Mouse (Mus musculus) liver, embryonic 12.5 days (tissue): Measurements from ENCODE around the gene Cwc27. TPM values are rescaled to one million over a fixed set of nuclear protein-coding genes. Genes with fewer than 3 reads are reported as not detected.

ENCODE experiments used
- ATAC-seq: fragments of 200-750 bp; cut with Nextera tagmentation; 2 replicates; pipeline ENCODE4 v1.8.0; 2017; ENCODE audit warnings: moderate number of reproducible peaks, mild to moderate bottlenecking, moderate library complexity
- H3K27ac ChIP-seq: fragments of 300-500 bp; sonication (generic); 2 replicates; pipeline ENCODE4 v1.5.1; 2016; ENCODE audit warnings: mild to moderate bottlenecking
- H3K27me3 ChIP-seq: fragments of 300-500 bp; sonication (generic); replicated peaks from 2 replicates; pipeline ENCODE4 v1.6.1; 2016; ENCODE audit warnings: mild to moderate bottlenecking, moderate library complexity
- H3K36me3 ChIP-seq: fragments of 300-500 bp; sonication (generic); 2 replicates; pipeline ENCODE4 v1.6.1; 2016; ENCODE audit warnings: mild to moderate bottlenecking, moderate library complexity
- H3K4me1 ChIP-seq: fragments of 300-500 bp; sonication (generic); 2 replicates; pipeline ENCODE4 v1.6.1; 2016
- H3K4me2 ChIP-seq: fragments of 300-500 bp; sonication (generic); 2 replicates; pipeline ENCODE4 v1.6.1; 2016; ENCODE audit warnings: mild to moderate bottlenecking, moderate library complexity
- H3K4me3 ChIP-seq: fragments of 300-500 bp; sonication (generic); 2 replicates; pipeline ENCODE4 v1.5.1; 2016; ENCODE audit warnings: mild to moderate bottlenecking, moderate library complexity
- H3K9ac ChIP-seq: fragments of 300-500 bp; sonication (generic); 2 replicates; pipeline ENCODE4 v1.6.1; 2016; ENCODE audit warnings: mild to moderate bottlenecking, moderate library complexity
- H3K9me3 ChIP-seq: fragments of 300-500 bp; sonication (generic); replicated peaks from 2 replicates; pipeline ENCODE4 v1.6.1; 2016; ENCODE audit warnings: mild to moderate bottlenecking, moderate library complexity
- WGBS: fragments of 180-500 bp; shearing (Covaris S2); methylation state at CpG from one replicate; pipeline ENCODE4 v1.1.7; 2016; ENCODE audit not compliant: insufficient replicate concordance; 5-methylcytosine and 5-hydroxymethylcytosine counted together
- polyA plus RNA-seq: library from polyadenylated mRNA; unstranded; fragments of >200 nt; fragmentation: Nextera tagmentation; extraction: Ambion mirVana; gene quantifications from 2 replicates; pipeline ENCODE4 v1.2.1, GENCODE M21; 2016

Gene Cwc27
- polyA plus RNA-seq, 1 experiment from 2014 or later, result 14.8 TPM

GRCm38 (mm10) chr13:104762401-104762800 lies 54.5 kb downstream of the Cwc27 start:
- no peak overlapping the region for H3K27ac ChIP-seq
- 83% methylated on average over 4 of the region's 4 CpGs for WGBS
- H3K4me2 ChIP-seq, result no peak overlapping the region
- H3K4me1 ChIP-seq, result no peaks in the 10 kb centered on the region
- H3K4me3 ChIP-seq, result no peak overlapping the region
- H3K36me3 ChIP-seq, result no peaks in the 10 kb centered on the region
- ATAC-seq, result no peak
- H3K9me3 ChIP-seq, result no peaks in the 10 kb centered on the region
- H3K9ac ChIP-seq, result no peak overlapping the region
- no peaks in the 10 kb centered on the region for H3K27me3 ChIP-seq

GRCm38 (mm10) chr13:104759381-104759780 lies 57.6 kb downstream of the Cwc27 start:
- Histone ChIP-seq H3K27ac (no peak overlapping the region), H3K36me3 (no peaks in the 10 kb centered on the region), H3K4me2 (no peak overlapping the region), H3K27me3 (no peaks in the 10 kb centered on the region), H3K4me1 (no peaks in the 10 kb centered on the region), H3K9me3 (no peaks in the 10 kb centered on the region), H3K9ac (no peak overlapping the region), H3K4me3 (no peak overlapping the region)
- no peak for ATAC-seq
- WGBS, result 79% methylated on average over 1 of the region's 1 CpGs

- Histone ChIP-seq H3K27me3 (no peaks in the 10 kb centered on the region), H3K4me2 (no peak overlapping the region), H3K27ac (no peak overlapping the region), H3K4me3 (no peak overlapping the region), H3K9ac (no peak overlapping the region), H3K4me1 (no peaks in the 10 kb centered on the region), H3K9me3 (no peaks in the 10 kb centered on the region), H3K36me3 (no peaks in the 10 kb centered on the region)
- no peak for ATAC-seq
These were observed 69.9 kb downstream of the Cwc27 start for GRCm38 (mm10) chr13:104747032-104747431.

- H3K4me2 ChIP-seq, result no peak overlapping the region
- no peaks in the 10 kb centered on the region for H3K27me3 ChIP-seq
- H3K4me1 ChIP-seq, result no peaks in the 10 kb centered on the region
- H3K9ac ChIP-seq, result no peak overlapping the region
- H3K9me3 ChIP-seq, result no peaks in the 10 kb centered on the region
- 88% methylated on average over 4 of the region's 4 CpGs for WGBS
- no peak for ATAC-seq
- no peaks in the 10 kb centered on the region for H3K36me3 ChIP-seq
- H3K27ac ChIP-seq, result no peak overlapping the region
- H3K4me3 ChIP-seq, result no peak overlapping the region
These were observed 74.1 kb downstream of the Cwc27 start for GRCm38 (mm10) chr13:104742866-104743265.

- Histone ChIP-seq H3K4me3 (no peak overlapping the region), H3K4me2 (no peak overlapping the region), H3K9ac (no peak overlapping the region), H3K27me3 (no peaks in the 10 kb centered on the region), H3K4me1 (no peaks in the 10 kb centered on the region), H3K9me3 (no peaks in the 10 kb centered on the region), H3K36me3 (peaks cover 5% of the 10 kb centered on the region; the same call in 1 of the 2 replicates), H3K27ac (no peak overlapping the region)
- WGBS, result 62% methylated on average over 3 of the region's 3 CpGs
- ATAC-seq, result no peak
These were observed 87.5 kb downstream of the Cwc27 start for GRCm38 (mm10) chr13:104729261-104730046.

- 74% methylated on average over 2 of the region's 2 CpGs for WGBS
These were observed 89.3 kb downstream of the Cwc27 start for GRCm38 (mm10) chr13:104727681-104728080.

GRCm38 (mm10) chr13:104720133-104720532 lies 96.8 kb downstream of the Cwc27 start:
- H3K4me1 ChIP-seq, result no peaks in the 10 kb centered on the region
- no peaks in the 10 kb centered on the region for H3K27me3 ChIP-seq
- no peak overlapping the region for H3K4me2 ChIP-seq
- 0 out of 2 replicates have a peak, but pooled peaks cover 4% of the 10 kb centered on the region for H3K36me3 ChIP-seq
- no peak overlapping the region for H3K4me3 ChIP-seq
- WGBS, result 43% methylated on average over 5 of the region's 5 CpGs
- no peaks in the 10 kb centered on the region for H3K9me3 ChIP-seq
- no peak overlapping the region for H3K9ac ChIP-seq
- H3K27ac ChIP-seq, result no peak overlapping the region
- ATAC-seq, result no peak

More at GRCm38 (mm10) chr13:104727681-104728080, 89.3 kb downstream of the Cwc27 start:
- H3K4me3 ChIP-seq, result no peak overlapping the region
- no peak overlapping the region for H3K27ac ChIP-seq
- H3K4me2 ChIP-seq, result no peak overlapping the region
- no peak for ATAC-seq
- no peaks in the 10 kb centered on the region for H3K4me1 ChIP-seq
- H3K9ac ChIP-seq, result no peak overlapping the region
- no peaks in the 10 kb centered on the region for H3K27me3 ChIP-seq
- H3K36me3 ChIP-seq, result peaks cover 5% of the 10 kb centered on the region; the same call in 1 of the 2 replicates
- no peaks in the 10 kb centered on the region for H3K9me3 ChIP-seq

- WGBS, result 64% methylated on average over 6 of the region's 6 CpGs
- no peak overlapping the region for H3K27ac ChIP-seq
- ATAC-seq, result no peak
- H3K9me3 ChIP-seq, result no peaks in the 10 kb centered on the region
- H3K36me3 ChIP-seq, result no peaks in the 10 kb centered on the region
- no peaks in the 10 kb centered on the region for H3K4me1 ChIP-seq
- H3K9ac ChIP-seq, result no peak overlapping the region
- no peak overlapping the region for H3K4me2 ChIP-seq
- no peak overlapping the region for H3K4me3 ChIP-seq
- no peaks in the 10 kb centered on the region for H3K27me3 ChIP-seq
These were observed 122.2 kb downstream of the Cwc27 start for GRCm38 (mm10) chr13:104694612-104695355.

GRCm38 (mm10) chr13:104692710-104693109 lies 124.2 kb downstream of the Cwc27 start:
- no peak overlapping the region for H3K27ac ChIP-seq
- WGBS, result 71% methylated on average over 3 of the region's 3 CpGs
- ATAC-seq, result no peak

GRCm38 (mm10) chr13:104685537-104685936 lies 131.4 kb downstream of the Cwc27 start:
- H3K27ac ChIP-seq, result peak overlapping the region; percentile 69
- H3K27me3 ChIP-seq, result no peaks in the 10 kb centered on the region
- H3K4me1 ChIP-seq, result peaks cover 24% of the 10 kb centered on the region
- H3K9me3 ChIP-seq, result no peaks in the 10 kb centered on the region
- peak overlapping the region; percentile 35 for H3K4me2 ChIP-seq
- H3K36me3 ChIP-seq, result no peaks in the 10 kb centered on the region
- WGBS, result 13% methylated on average over 2 of the region's 2 CpGs
- ATAC-seq, result peak; percentile 91
- no peak overlapping the region for H3K9ac ChIP-seq
- H3K4me3 ChIP-seq, result no peak overlapping the region

More at GRCm38 (mm10) chr13:104692710-104693109, 124.2 kb downstream of the Cwc27 start:
- H3K4me3 ChIP-seq, result no peak overlapping the region
- H3K9me3 ChIP-seq, result no peaks in the 10 kb centered on the region
- no peaks in the 10 kb centered on the region for H3K4me1 ChIP-seq
- no peak overlapping the region for H3K9ac ChIP-seq
- H3K27me3 ChIP-seq, result no peaks in the 10 kb centered on the region
- H3K36me3 ChIP-seq, result no peaks in the 10 kb centered on the region
- H3K4me2 ChIP-seq, result no peak overlapping the region

GRCm38 (mm10) chr13:104684361-104685011 lies 132.5 kb downstream of the Cwc27 start:
- Histone ChIP-seq H3K9me3 (no peaks in the 10 kb centered on the region), H3K27me3 (no peaks in the 10 kb centered on the region), H3K4me1 (peaks cover 24% of the 10 kb centered on the region), H3K36me3 (no peaks in the 10 kb centered on the region), H3K4me2 (peak overlapping the region; percentile 1; the same call in 1 of the 2 replicates), H3K4me3 (no peak overlapping the region), H3K27ac (peak overlapping the region; percentile 41), H3K9ac (no peak overlapping the region)
- no peak for ATAC-seq
- 67% methylated on average over 6 of the region's 6 CpGs for WGBS

GRCm38 (mm10) chr13:104681212-104681611 lies 135.7 kb downstream of the Cwc27 start:
- Histone ChIP-seq H3K9me3 (no peaks in the 10 kb centered on the region), H3K4me3 (no peak overlapping the region), H3K27me3 (no peaks in the 10 kb centered on the region), H3K4me2 (no peak overlapping the region), H3K27ac (no peak overlapping the region), H3K36me3 (peaks cover 3% of the 10 kb centered on the region; the same call in 1 of the 2 replicates), H3K4me1 (peaks cover 16% of the 10 kb centered on the region), H3K9ac (no peak overlapping the region)
- 70% methylated on average over 1 of the region's 1 CpGs for WGBS
- no peak for ATAC-seq
